Mouse (Mus musculus): Measurements from ENCODE around the gene Gm45140.
A peak's percentile ranks its signal among the peaks of the same experiment; 100 is the strongest.

Gene Gm45140

DNA sequence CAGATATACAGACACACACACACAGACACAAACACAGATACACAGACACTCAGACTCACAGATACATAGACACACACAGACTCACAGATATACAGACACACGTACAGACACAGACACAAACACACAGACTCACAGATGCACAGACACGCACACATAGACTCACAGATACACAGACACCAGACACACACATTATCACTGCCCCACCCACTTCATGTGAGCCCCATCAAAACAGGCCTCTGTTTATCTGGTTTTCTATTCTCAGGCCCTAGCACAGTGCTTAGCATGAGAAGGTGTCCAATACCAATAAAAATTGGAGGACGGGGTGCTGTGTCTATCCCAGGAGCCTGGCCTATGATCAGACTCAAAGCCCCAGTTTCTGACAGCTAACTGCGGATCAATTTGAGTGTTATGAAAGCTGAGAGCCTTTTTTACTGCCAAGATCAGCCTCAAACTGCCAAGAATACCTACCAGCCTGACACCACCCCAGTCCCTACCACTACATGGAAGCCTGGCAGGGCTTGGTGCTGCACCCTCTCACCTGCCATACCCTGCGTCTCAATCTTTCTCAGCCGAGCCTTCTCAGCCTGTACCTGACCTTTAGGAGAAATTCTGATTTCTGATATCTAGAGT is 39.2 kb downstream of the Gm45140 start:
- no peak for DNase-seq

- no peak for DNase-seq
Observed at GRCm38 (mm10) chr6:87795385-87796150, 40.0 kb downstream of the Gm45140 start.

DNA sequence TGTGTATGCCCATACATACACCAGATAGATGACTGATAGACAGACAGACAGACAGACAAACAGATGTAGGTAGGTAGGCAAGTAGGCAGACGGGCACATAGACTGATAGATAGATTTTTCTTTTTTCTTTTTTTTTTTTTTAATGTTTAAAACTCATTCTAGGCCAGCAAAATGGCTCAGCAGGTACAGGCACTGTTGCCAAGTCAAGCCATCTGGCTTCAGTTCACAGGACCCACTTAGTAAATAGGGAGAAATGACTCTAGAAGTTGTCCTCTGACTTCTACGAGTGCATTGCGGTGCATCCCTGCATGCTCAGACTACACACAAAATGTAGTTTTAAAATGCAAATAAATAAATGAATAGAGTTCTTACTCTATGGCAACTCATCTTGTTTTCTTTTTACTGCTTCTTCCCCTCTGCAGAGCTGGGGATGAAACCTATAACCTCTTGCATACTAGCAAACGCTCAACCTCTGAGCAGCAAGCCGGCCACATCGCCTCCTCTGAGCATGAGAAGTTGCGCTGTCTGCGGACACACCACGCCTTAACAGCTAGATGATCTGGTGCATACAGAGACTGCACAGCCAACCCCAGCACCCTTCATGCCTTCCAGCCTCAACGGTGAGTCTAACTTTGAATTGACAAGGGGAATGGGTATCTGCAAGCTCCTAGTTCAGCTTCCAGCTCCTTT is 41.6 kb downstream of the Gm45140 start:
- DNase-seq = no peak

DNA sequence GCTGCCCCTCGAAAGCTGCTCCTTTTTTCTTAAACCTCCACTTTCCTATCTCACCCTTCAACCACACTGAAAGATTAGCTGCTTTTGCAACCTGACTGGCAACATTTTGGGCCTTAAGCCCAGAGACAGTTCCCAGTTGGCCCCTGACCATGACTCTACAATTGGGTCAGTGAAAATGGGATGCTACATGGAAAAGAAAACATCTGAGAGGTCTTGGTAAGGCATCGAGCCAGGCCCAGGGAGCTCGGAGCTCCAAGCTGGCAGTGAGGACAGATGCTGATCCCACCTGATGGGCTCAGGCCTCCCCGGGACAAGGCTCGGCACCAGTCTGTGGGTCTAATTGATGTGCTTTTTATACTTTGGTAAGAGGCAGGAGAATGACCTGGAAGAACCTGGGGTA is 43.8 kb downstream of the Gm45140 start:
- DNase-seq = no peak

GRCm38 (mm10) chr6:87790779-87791480 is 44.7 kb downstream of the Gm45140 start:
- peak; percentile 28 for DNase-seq

- no peak for DNase-seq
Observed at GRCm38 (mm10) chr6:87789791-87790190, 45.8 kb downstream of the Gm45140 start.

- DNase-seq = peak; percentile 53
Observed at GRCm38 (mm10) chr6:87788896-87789587, 46.6 kb downstream of the Gm45140 start.

DNA sequence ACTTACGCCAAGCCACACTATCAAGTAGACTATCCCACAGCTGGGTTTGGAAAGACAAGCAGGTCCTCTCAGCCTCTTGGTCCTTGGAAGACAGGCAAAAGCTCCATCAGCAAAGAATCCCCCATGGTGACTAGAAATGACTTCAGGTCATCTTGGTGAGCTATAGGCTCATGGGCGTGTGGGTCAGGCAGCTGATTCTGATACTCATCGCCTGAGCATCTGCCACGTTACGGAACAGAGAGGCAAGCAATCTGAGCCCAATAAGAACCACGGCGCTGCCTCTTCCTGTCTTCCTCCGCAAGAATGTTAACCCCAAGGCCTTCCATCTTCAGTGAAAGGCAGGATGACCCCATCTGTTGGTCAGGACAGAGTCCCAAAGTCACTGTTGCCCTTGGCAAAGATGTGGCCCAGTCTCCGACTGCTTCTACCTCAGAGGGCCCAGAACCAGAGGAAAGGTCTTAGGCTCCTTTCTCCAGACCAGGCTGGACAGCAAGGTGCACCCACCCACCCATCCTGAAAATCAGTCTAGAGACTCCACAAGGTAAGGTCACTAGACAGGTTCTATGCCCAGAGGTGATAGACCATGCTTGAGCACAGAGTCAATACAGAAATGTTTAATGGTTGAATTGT is 47.2 kb downstream of the Gm45140 start:
- no peak for DNase-seq

DNA sequence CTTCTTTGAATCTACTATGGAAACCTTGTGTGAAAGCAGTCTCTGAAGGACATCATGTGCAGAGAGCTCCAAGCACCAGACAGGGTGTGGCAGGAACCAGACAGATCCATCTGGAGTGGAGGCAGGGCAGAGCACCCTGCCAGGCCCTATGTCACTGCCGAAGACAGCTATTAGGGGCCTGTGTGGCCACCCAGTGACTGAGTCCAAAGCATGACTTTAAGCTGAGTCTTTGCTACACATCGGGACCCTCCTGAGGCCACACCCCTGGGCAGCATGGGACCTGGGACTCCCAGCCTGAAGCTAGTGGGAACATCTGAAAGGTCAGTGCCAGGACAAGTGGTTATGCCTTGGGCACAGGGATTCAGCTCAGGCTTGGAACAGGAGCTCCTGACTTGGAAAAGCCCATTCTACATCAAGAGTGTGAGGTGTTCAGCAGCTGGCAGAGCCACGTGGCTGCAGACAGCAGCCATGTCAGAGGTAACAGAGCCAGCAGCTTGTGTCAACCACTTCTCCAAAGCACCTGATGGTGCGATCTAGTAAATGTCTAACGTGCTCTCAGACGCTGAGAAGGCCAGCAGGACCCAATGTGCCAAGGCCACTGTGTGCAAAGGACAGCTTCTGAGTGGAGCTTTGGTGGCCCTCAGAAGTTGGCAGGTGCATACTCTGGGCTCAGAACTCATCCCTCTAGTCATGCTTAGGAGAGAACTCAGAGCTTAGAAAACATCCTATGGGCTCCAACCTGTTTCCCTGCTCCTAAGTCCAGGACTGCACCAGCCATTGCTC is 48.3 kb downstream of the Gm45140 start:
- DNase-seq = peak; percentile 15

DNA sequence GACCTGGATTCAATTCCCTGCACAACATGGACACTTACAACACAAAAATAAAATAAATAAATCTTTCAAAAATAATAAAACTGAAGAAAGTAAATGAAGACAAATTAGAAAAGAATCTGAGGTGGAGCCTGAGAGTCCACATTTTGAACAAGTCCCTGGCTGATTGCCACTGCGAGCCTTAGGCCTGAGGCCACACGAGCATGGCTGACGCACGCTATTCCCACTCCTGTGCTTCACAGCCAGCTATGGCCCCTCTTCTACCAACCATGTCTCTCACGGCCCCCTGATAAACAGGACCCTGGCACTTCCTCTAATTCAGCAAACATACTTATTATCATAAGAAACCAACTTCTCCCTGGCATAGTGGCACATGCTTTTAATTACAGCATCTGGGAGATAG is 49.0 kb downstream of the Gm45140 start:
- DNase-seq = no peak

DNA sequence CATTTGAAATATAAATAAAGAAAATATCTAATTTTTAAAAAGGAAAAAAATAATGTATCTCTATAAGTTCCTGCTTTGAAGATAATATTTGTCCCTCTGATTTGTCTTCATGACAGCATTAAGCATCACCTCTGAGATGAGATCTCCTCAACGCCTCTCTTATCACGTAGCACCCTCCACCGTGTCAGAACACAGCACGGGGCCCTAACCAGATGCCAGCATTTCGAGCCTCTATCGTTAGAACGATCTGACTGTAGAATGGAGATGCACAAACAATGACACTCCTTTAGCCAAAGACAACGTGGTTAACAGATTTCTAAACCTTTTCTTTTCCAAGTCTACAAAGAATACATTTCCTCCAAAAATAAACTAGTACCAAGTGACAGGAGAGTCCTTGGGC is 51.6 kb downstream of the Gm45140 start:
- DNase-seq = no peak

GRCm38 (mm10) chr6:87780546-87781301 is 54.9 kb downstream of the Gm45140 start:
- DNase-seq = no peak

GRCm38 (mm10) chr6:87779174-87780165 is 56.1 kb downstream of the Gm45140 start:
- DNase-seq = no peak

- DNase-seq = no peak
Observed at GRCm38 (mm10) chr6:87778294-87779173, 57.1 kb downstream of the Gm45140 start.

DNA sequence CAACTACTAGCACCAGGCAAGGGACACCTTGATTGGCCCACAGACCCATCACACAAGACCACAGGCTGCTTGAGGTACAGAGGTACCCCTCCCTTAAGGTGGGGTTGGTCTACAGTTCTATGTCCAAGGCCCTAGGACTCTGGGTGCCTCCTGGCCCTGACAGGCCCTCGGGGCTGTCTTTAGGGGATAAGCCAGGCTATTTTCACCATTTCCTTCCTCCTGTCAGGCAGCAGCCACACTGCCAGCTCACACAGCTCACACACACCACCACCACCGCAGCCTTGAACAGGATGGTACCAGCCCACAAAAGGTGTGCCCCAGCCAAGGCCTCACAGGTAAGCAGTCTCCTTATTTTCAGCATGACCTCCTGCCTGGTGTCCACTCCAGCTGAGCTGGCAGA is 57.8 kb downstream of the Gm45140 start, which contains the start of gene Gp9:
Gp9 (plus strand) TSS at position 231 of the 400 bp plus-strand sequence.
- no peak for DNase-seq

- no peak for DNase-seq
Observed at GRCm38 (mm10) chr6:87776663-87777062, 58.9 kb downstream of the Gm45140 start.

DNA sequence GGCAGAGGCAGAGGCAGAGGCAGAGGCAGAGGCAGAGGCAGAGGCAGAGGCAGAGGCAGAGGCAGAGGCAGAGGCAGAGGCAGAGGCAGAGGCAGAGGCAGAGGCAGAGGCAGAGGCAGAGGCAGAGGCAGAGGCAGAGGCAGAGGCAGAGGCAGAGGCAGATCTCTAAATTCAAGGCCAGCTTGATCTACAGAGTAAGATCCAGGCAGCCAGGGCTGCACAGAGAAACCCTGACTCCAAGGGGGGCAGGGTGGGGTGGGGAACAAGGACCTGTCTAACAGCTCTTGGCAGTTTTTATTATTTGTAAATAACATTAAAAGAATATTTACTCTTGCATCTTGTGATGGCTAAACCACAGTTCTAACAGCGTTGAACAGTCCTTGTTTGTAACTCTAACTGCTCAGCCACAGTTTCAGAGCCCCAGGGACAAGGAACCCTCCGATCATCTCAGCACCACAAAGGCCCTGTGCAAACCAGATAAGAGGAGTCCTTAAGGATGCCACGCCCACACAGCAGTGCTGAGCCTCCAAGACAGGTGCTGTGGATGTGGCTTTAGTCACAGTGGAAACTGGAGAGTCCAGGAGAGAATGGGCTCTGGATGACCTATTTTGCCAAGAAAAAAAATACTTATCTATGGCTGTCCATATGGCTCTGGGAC is 59.9 kb downstream of the Gm45140 start:
- no peak for DNase-seq

- no peak for DNase-seq
Observed at GRCm38 (mm10) chr6:87774909-87775308, 60.7 kb downstream of the Gm45140 start.

Data from lung, postnatal 14 days (tissue).